Mouse (Mus musculus): ENCODE measurements at regions not wholly inside any gene's neighbourhood (a gene's known extent, or its start where the extent isn't known, plus 50 kb on each side); places are given as distances from the start of the nearest gene placed in this dataset.
"Not testable (repeated sequence)": the region's sequence is repeated elsewhere in the genome, so short reads cannot be mapped to it uniquely, and the experiment has no call there.

- DNase-seq (ENCODE audit: low spot score) = no peak
- no peak overlapping the region for H3K27ac ChIP-seq (ENCODE audit: low read depth)
- no peak overlapping the region for H3K4me3 ChIP-seq (ENCODE audit: low read depth, low read length)
- no peak overlapping the region for H3K4me2 ChIP-seq (ENCODE audit: low read depth, low read length)
- ATAC-seq (ENCODE audit: insufficient read depth, low read depth) = no peak
- H3K4me1 ChIP-seq (ENCODE audit: control insufficient read depth, insufficient read depth) = no peaks in the 10 kb centered on the region
- no peak overlapping the region for H3K9ac ChIP-seq (replicated peaks; ENCODE audit: low read depth, low read length)
- no peaks in the 10 kb centered on the region for H3K27me3 ChIP-seq (ENCODE audit: control insufficient read depth, insufficient read depth, low read length)
- no peaks in the 10 kb centered on the region for H3K36me3 ChIP-seq (replicated peaks; ENCODE audit: control insufficient read depth, insufficient read depth, low read length)
- WGBS = 70% methylated on average over 1 of the region's 1 CpGs
- TF ChIP-seq EP300 (IDR thresholded peaks at IDR 0.05; ENCODE audit: low read depth) = no peak
- no peak for TF ChIP-seq CTCF (IDR thresholded peaks at IDR 0.05; ENCODE audit: low read depth)
- no peaks in the 10 kb centered on the region for H3K9me3 ChIP-seq (replicated peaks; ENCODE audit: control insufficient read depth, low read length)
Observed at GRCm38 (mm10) chr2:123655551-123655950, 434.2 kb upstream of the Sema6d start.

- Histone ChIP-seq H3K27ac (ENCODE audit: low read depth) (no peak overlapping the region), H3K9me3 (replicated peaks; ENCODE audit: control insufficient read depth, low read length) (no peaks in the 10 kb centered on the region), H3K27me3 (ENCODE audit: control insufficient read depth, insufficient read depth, low read length) (no peaks in the 10 kb centered on the region), H3K4me2 (ENCODE audit: low read depth, low read length) (no peak overlapping the region), H3K9ac (replicated peaks; ENCODE audit: low read depth, low read length) (no peak overlapping the region), H3K4me1 (ENCODE audit: control insufficient read depth, insufficient read depth) (no peaks in the 10 kb centered on the region), H3K4me3 (ENCODE audit: low read depth, low read length) (no peak overlapping the region), H3K36me3 (replicated peaks; ENCODE audit: control insufficient read depth, insufficient read depth, low read length) (no peaks in the 10 kb centered on the region)
- no peak for DNase-seq (ENCODE audit: low spot score)
- TF ChIP-seq EP300 (IDR thresholded peaks at IDR 0.05; ENCODE audit: low read depth) (no peak), CTCF (IDR thresholded peaks at IDR 0.05; ENCODE audit: low read depth) (no peak)
- 70% methylated on average over 4 of the region's 4 CpGs for WGBS
- no peak for ATAC-seq (ENCODE audit: insufficient read depth, low read depth)
Observed at GRCm38 (mm10) chr2:123688290-123689030, 401.3 kb upstream of the Sema6d start.

- WGBS = 66% methylated on average over 1 of the region's 1 CpGs
- Histone ChIP-seq H3K4me3 (ENCODE audit: low read depth, low read length) (no peak overlapping the region), H3K4me1 (ENCODE audit: control insufficient read depth, insufficient read depth) (no peaks in the 10 kb centered on the region), H3K9me3 (replicated peaks; ENCODE audit: control insufficient read depth, low read length) (no peaks in the 10 kb centered on the region), H3K27me3 (ENCODE audit: control insufficient read depth, insufficient read depth, low read length) (no peaks in the 10 kb centered on the region), H3K9ac (replicated peaks; ENCODE audit: low read depth, low read length) (no peak overlapping the region), H3K27ac (ENCODE audit: low read depth) (no peak overlapping the region), H3K4me2 (ENCODE audit: low read depth, low read length) (no peak overlapping the region), H3K36me3 (replicated peaks; ENCODE audit: control insufficient read depth, insufficient read depth, low read length) (no peaks in the 10 kb centered on the region)
- TF ChIP-seq EP300 (IDR thresholded peaks at IDR 0.05; ENCODE audit: low read depth) = no peak
- no peak for TF ChIP-seq CTCF (IDR thresholded peaks at IDR 0.05; ENCODE audit: low read depth)
- DNase-seq (ENCODE audit: low spot score) (no peak), ATAC-seq (ENCODE audit: insufficient read depth, low read depth) (no peak)
Observed at GRCm38 (mm10) chr2:123689801-123690200, 400.0 kb upstream of the Sema6d start.

GRCm38 (mm10) chr2:123739688-123740087, 350.1 kb upstream of the Sema6d start:
- Histone ChIP-seq H3K9ac (replicated peaks; ENCODE audit: low read depth, low read length) (no peak overlapping the region), H3K36me3 (replicated peaks; ENCODE audit: control insufficient read depth, insufficient read depth, low read length) (no peaks in the 10 kb centered on the region), H3K27ac (ENCODE audit: low read depth) (no peak overlapping the region), H3K4me2 (ENCODE audit: low read depth, low read length) (no peak overlapping the region), H3K27me3 (ENCODE audit: control insufficient read depth, insufficient read depth, low read length) (no peaks in the 10 kb centered on the region), H3K4me1 (ENCODE audit: control insufficient read depth, insufficient read depth) (no peaks in the 10 kb centered on the region), H3K9me3 (replicated peaks; ENCODE audit: control insufficient read depth, low read length) (no peaks in the 10 kb centered on the region), H3K4me3 (ENCODE audit: low read depth, low read length) (no peak overlapping the region)
- 87% methylated on average over 4 of the region's 4 CpGs for WGBS
- ATAC-seq (ENCODE audit: insufficient read depth, low read depth) (no peak), DNase-seq (ENCODE audit: low spot score) (no peak)
- TF ChIP-seq EP300 (IDR thresholded peaks at IDR 0.05; ENCODE audit: low read depth) (no peak), CTCF (IDR thresholded peaks at IDR 0.05; ENCODE audit: low read depth) (no peak)

GRCm38 (mm10) chr2:123740541-123740940, 349.2 kb upstream of the Sema6d start:
- Histone ChIP-seq H3K36me3 (replicated peaks; ENCODE audit: control insufficient read depth, insufficient read depth, low read length) (no peaks in the 10 kb centered on the region), H3K4me3 (ENCODE audit: low read depth, low read length) (no peak overlapping the region), H3K27me3 (ENCODE audit: control insufficient read depth, insufficient read depth, low read length) (no peaks in the 10 kb centered on the region), H3K27ac (ENCODE audit: low read depth) (no peak overlapping the region), H3K9ac (replicated peaks; ENCODE audit: low read depth, low read length) (no peak overlapping the region), H3K4me2 (ENCODE audit: low read depth, low read length) (no peak overlapping the region), H3K4me1 (ENCODE audit: control insufficient read depth, insufficient read depth) (no peaks in the 10 kb centered on the region), H3K9me3 (replicated peaks; ENCODE audit: control insufficient read depth, low read length) (no peaks in the 10 kb centered on the region)
- 79% methylated on average over 6 of the region's 6 CpGs for WGBS
- ATAC-seq (ENCODE audit: insufficient read depth, low read depth) (no peak), DNase-seq (ENCODE audit: low spot score) (no peak)
- TF ChIP-seq CTCF (IDR thresholded peaks at IDR 0.05; ENCODE audit: low read depth) = no peak
- no peak for TF ChIP-seq EP300 (IDR thresholded peaks at IDR 0.05; ENCODE audit: low read depth)

DNA sequence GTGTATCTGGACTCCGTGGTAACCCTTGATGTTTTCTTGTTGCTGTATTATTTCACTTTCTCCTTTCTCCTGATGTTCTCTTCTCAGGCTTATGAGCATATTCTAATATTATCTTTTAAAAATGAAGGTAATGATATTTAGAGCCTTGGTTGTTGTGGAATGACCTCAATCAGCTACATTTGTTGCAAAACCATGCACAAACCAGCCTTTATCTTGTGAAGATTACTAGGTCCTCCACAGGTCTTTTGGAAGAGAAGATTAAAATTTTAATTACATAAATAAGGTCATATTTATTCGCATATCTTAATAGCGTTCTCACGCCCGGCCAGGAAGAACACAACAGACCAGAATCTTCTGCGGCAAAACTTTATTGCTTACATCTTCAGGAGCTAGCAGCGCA, 335.5 kb upstream of the Sema6d start:
- H3K4me3 ChIP-seq (ENCODE audit: low read depth, low read length) = peak overlapping the region; percentile 26; the same call in 1 of the 2 replicates
- no peak for ATAC-seq (ENCODE audit: insufficient read depth, low read depth)

GRCm38 (mm10) chr2:123754656-123755499, 334.9 kb upstream of the Sema6d start:
- H3K4me2 ChIP-seq (ENCODE audit: low read depth, low read length) = peak overlapping the region; percentile 36; the same call in 1 of the 2 replicates
- H3K9me3 ChIP-seq (replicated peaks; ENCODE audit: control insufficient read depth, low read length); H3K9ac ChIP-seq (replicated peaks; ENCODE audit: low read depth, low read length); H3K36me3 ChIP-seq (replicated peaks; ENCODE audit: control insufficient read depth, insufficient read depth, low read length); H3K27me3 ChIP-seq (ENCODE audit: control insufficient read depth, insufficient read depth, low read length); H3K27ac ChIP-seq (ENCODE audit: low read depth); H3K4me1 ChIP-seq (ENCODE audit: control insufficient read depth, insufficient read depth); DNase-seq (ENCODE audit: low spot score); ATAC-seq (ENCODE audit: insufficient read depth, low read depth): not testable (repeated sequence)
- peak overlapping the region; percentile 26; the same call in 1 of the 2 replicates for H3K4me3 ChIP-seq (ENCODE audit: low read depth, low read length)
- 44% methylated on average over 9 of the region's 24 CpGs for WGBS

More for the DNA sequence above, 335.5 kb upstream of the Sema6d start:
- H3K36me3 ChIP-seq (replicated peaks; ENCODE audit: control insufficient read depth, insufficient read depth, low read length) = no peaks in the 10 kb centered on the region
- H3K4me2 ChIP-seq (ENCODE audit: low read depth, low read length) = peak overlapping the region; percentile 36; the same call in 1 of the 2 replicates
- DNase-seq (ENCODE audit: low spot score) = no peak
- no peaks in the 10 kb centered on the region for H3K27me3 ChIP-seq (ENCODE audit: control insufficient read depth, insufficient read depth, low read length)
- TF ChIP-seq EP300 (IDR thresholded peaks at IDR 0.05; ENCODE audit: low read depth) = no peak
- TF ChIP-seq CTCF (IDR thresholded peaks at IDR 0.05; ENCODE audit: low read depth) = no peak
- WGBS = 70% methylated on average over 7 of the region's 7 CpGs
- H3K27ac ChIP-seq (ENCODE audit: low read depth) = no peak overlapping the region
- H3K4me1 ChIP-seq (ENCODE audit: control insufficient read depth, insufficient read depth) = no peaks in the 10 kb centered on the region
- H3K9ac ChIP-seq (replicated peaks; ENCODE audit: low read depth, low read length) = no peak overlapping the region
- no peaks in the 10 kb centered on the region for H3K9me3 ChIP-seq (replicated peaks; ENCODE audit: control insufficient read depth, low read length)

Measured in heart, postnatal 0 days (tissue).